Mouse (Mus musculus): ENCODE measurements around the gene Defa32.
"Not testable (repeated sequence)": the region's sequence is repeated elsewhere in the genome, so short reads cannot be mapped to it uniquely, and the experiment has no call there.

Defa32 gene

GRCm38 (mm10) chr8:21528732-21529131 is at the start of gene Defa32:
Gene Defa32, plus strand, starts transcription at chr8:21529032.
- not testable (repeated sequence) for DNase-seq (ENCODE audit: low read depth, low spot score)

- not testable (repeated sequence) for DNase-seq (ENCODE audit: low read depth, low spot score)
Observed at GRCm38 (mm10) chr8:21508958-21509357, 19.9 kb upstream of the Defa32 start, which contains the start of gene Defa20. Gene Defa20, plus strand, starts transcription at chr8:21509258.

- not testable (repeated sequence) for DNase-seq (ENCODE audit: low read depth, low spot score)
Observed at GRCm38 (mm10) chr8:21565086-21565485, 36.3 kb downstream of the Defa32 start, which contains the start of gene Defa37. Gene Defa37, plus strand, starts transcription at chr8:21565386.
